Comparison of ENCODE assay signal across 8 mouse cellular contexts in genomic region chr17:48416425-48417195, GRCm38 (mm10). TPM values are rescaled to one million over a fixed set of nuclear protein-coding genes. Genes with fewer than 3 reads are reported as not detected.
DNase-seq lines count a peak whose midpoint lies in the region; ATAC-seq and TF ChIP-seq lines count a peak whose summit lies in the region.
"Had no signal": no experiment of that assay in that cellular context is flagged by ENCODE, and none has a peak within 500 bp of the region (broad histone marks: within the 10 kb centered on the region; RNA-seq: fewer than 3 reads in every experiment).

No protein-coding gene starts in this region.

- peak; percentile 95 for ATAC-seq in Patski

- CTCF ChIA-PET in Patski (lab: Charles Lee), result no interaction called here

- no peak overlapping the region for H3K4me3 ChIP-seq in CH12.LX (replicated peaks in 1 of 3; ENCODE audit: low read depth in 2 of 3, low read length in 2 of 3, poor library complexity in 1 of 3)
- H3K4me3 ChIP-seq in hindbrain, embryonic 10.5 days, result no peak overlapping the region

- TF ChIP-seq CTCF in CH12.LX (conservative IDR thresholded peaks at IDR 0.05 in 1 of 2, IDR thresholded peaks at IDR 0.05 in 1 of 2; ENCODE audit: low read depth in 2 of 2, low read length in 2 of 2) (peak; percentile 45 to 77; a peak in 3 of 4 replicates), Patski (IDR thresholded peaks at IDR 0.05) (peak; percentile 81)

- dilution Hi-C loops in CH12.LX (cut with MboI; ENCODE audit: extremely low pct_ligation_motif_present, extremely low pct_unique_long_range_greater_than_20kb, low sequenced_read_pairs), result no loop called here

- no peak overlapping the region for H3K27ac ChIP-seq in CH12.LX (ENCODE audit: insufficient read depth, low read depth)
- no peak overlapping the region for H3K27ac ChIP-seq in hindbrain, embryonic 10.5 days

- DNase-seq in CH12.LX (ENCODE audit: extremely low read depth) (peak; percentile 66), Patski (ENCODE audit: low read depth, low spot score) (no peak)
- peak; percentile 76 for DNase-seq in embryo, embryonic 11 days
- DNase-seq in hindbrain, embryonic 10.5 days (ENCODE audit: low spot score), result peak; percentile 52
- DNase-seq in layer of hippocampus, postnatal 25 days (ENCODE audit: extremely low spot score in 1 of 2, low spot score in 1 of 2), result peak; percentile 46 to 79
- peak; percentile 70 for DNase-seq in lung, postnatal 14 days
- DNase-seq in right cerebral cortex, postnatal 14 days, result peak; percentile 77

- POLR2A ChIA-PET in Patski (lab: Charles Lee), result interaction anchor here (0.7 kb wide), 1 partner anchor 43 kb away, joined by 3 read pairs; no protein-coding TSS in a partner anchor

- TF ChIP-seq EP300 in CH12.LX (IDR thresholded peaks at IDR 0.05; ENCODE audit: low read length), result no peak

- TF ChIP-seq POLR2A in CH12.LX (IDR thresholded peaks at IDR 0.05; ENCODE audit: low read depth, low read length), result no peak

- H3K27me3 ChIP-seq in CH12.LX (replicated peaks), result no peaks in the 10 kb centered on the region
- no peaks in the 10 kb centered on the region for H3K27me3 ChIP-seq in Patski
- H3K27me3 ChIP-seq in hindbrain, embryonic 10.5 days (ENCODE audit: insufficient read depth, poor library complexity, severe bottlenecking), result no peaks in the 10 kb centered on the region

- no peaks in the 10 kb centered on the region for H3K9me3 ChIP-seq in CH12.LX (replicated peaks; ENCODE audit: low read length)
- H3K9me3 ChIP-seq in hindbrain, embryonic 10.5 days, result no peaks in the 10 kb centered on the region

- no peak overlapping the region for H3K9ac ChIP-seq in CH12.LX (ENCODE audit: insufficient read depth, low read depth)

- H3K36me3 ChIP-seq in CH12.LX (replicated peaks in 1 of 2; ENCODE audit: control insufficient read depth in 1 of 2, insufficient read depth in 1 of 2, low read length in 1 of 2), result peaks cover 40 to 85% of the 10 kb centered on the region in 2 experiments
- peaks cover 73% of the 10 kb centered on the region for H3K36me3 ChIP-seq in hindbrain, embryonic 10.5 days

- peaks cover 3 to 22% of the 10 kb centered on the region in 2 experiments; a peak in 2 of 4 replicates for H3K4me1 ChIP-seq in CH12.LX (ENCODE audit: control insufficient read depth in 1 of 2, insufficient read depth in 2 of 2)
- H3K4me1 ChIP-seq in hindbrain, embryonic 10.5 days (replicated peaks), result peaks cover 6% of the 10 kb centered on the region; the same call in 1 of the 2 replicates

- WGBS in hindbrain, embryonic 10.5 days, result 91% methylated on average over 14 of the region's 14 CpGs

- H3K4me2 ChIP-seq in CH12.LX (ENCODE audit: insufficient read depth, low read depth, poor library complexity, severe bottlenecking), result no peak overlapping the region

- peak; percentile 68 for TF ChIP-seq RAD21 in CH12.LX (IDR thresholded peaks at IDR 0.05; ENCODE audit: low read depth, low read length)

- H3K79me2 ChIP-seq in CH12.LX (replicated peaks; ENCODE audit: control insufficient read depth, extremely low read depth, insufficient read depth, poor library complexity, severe bottlenecking), result peaks cover 6% of the 10 kb centered on the region; the same call in 1 of the 2 replicates

- in situ Hi-C loops in CH12.LX (cut with MboI; ENCODE audit: low pct_ligation_motif_present, low pct_unique_long_range_greater_than_20kb, low sequenced_read_pairs) (no loop called here), Patski (cut with MboI; ENCODE audit: low pct_unique_long_range_greater_than_20kb) (loop anchor here (10.0 kb wide), 1 partner anchor 988 kb away; no protein-coding TSS in a partner anchor)

TF ChIP-seq in CH12.LX, 34 proteins besides CTCF, POLR2A, EP300 and RAD21:
- TF ChIP-seq UBTF (IDR thresholded peaks at IDR 0.05; ENCODE audit: low read depth, low read length) (no peak), E2F4 (IDR thresholded peaks at IDR 0.05; ENCODE audit: insufficient replicate concordance, low read depth, low read length) (no peak), ZC3H11A (IDR thresholded peaks at IDR 0.05; ENCODE audit: low read depth, low read length) (no peak), ZNF384 (IDR thresholded peaks at IDR 0.05; ENCODE audit: low read depth, low read length) (peak; percentile 60), MYC (IDR thresholded peaks at IDR 0.05; ENCODE audit: low read depth, low read length) (no peak), JUN (IDR thresholded peaks at IDR 0.05; ENCODE audit: insufficient read depth, low read depth, low read length) (no peak), SMC3 (IDR thresholded peaks at IDR 0.05; ENCODE audit: low read depth, low read length) (peak; percentile 50), HCFC1 (IDR thresholded peaks at IDR 0.05; ENCODE audit: low read depth, low read length) (no peak), MXI1 (IDR thresholded peaks at IDR 0.05; ENCODE audit: low read depth, low read length) (no peak), MAZ (IDR thresholded peaks at IDR 0.05; ENCODE audit: low read depth, low read length) (no peak), NRF1 (IDR thresholded peaks at IDR 0.05; ENCODE audit: low read depth, low read length) (no peak), IRF4 (IDR thresholded peaks at IDR 0.05; ENCODE audit: low read depth, low read length) (no peak)
TF ChIP-seq in CH12.LX: peak in this region for 2.

RNA-seq across cellular contexts. Expression of gene Oard1, which starts 6.8 kb away (rescaled TPM):
- 30.0 and 30.6 TPM in 2 replicates for total RNA-seq in CH12.LX (2012; rRNA removed)
- total RNA-seq in CH12.LX (2014; rRNA removed), result 59.4 and 61.6 TPM in 2 replicates
- polyA plus RNA-seq in CH12.LX (2012; ENCODE audit: insufficient read length, low read depth), result 32.6 TPM in 2 replicates
- 37.7 TPM for polyA plus RNA-seq in Patski (2021)
- 81.8 and 99.4 TPM in 2 replicates for polyA plus RNA-seq in hindbrain, embryonic 10.5 days (2016; fragmentation: Nextera tagmentation; extraction: Ambion mirVana)
- total RNA-seq in layer of hippocampus, postnatal 25 days (2021), result 10 to 100 TPM; 10.5 to 13.7 TPM

RNA-seq across cellular contexts. Expression of gene Nfya, which starts 6.9 kb away (rescaled TPM):
- total RNA-seq in CH12.LX (2012; rRNA removed), result 25.2 and 29.3 TPM in 2 replicates
- 18.6 and 26.9 TPM in 2 replicates for total RNA-seq in CH12.LX (2014; rRNA removed)
- 44.2 and 50.4 TPM in 2 replicates for polyA plus RNA-seq in CH12.LX (2012; ENCODE audit: insufficient read length, low read depth)
- 57.3 TPM for polyA plus RNA-seq in Patski (2021)
- 19.2 and 19.5 TPM in 2 replicates for polyA plus RNA-seq in hindbrain, embryonic 10.5 days (2016; fragmentation: Nextera tagmentation; extraction: Ambion mirVana)
- total RNA-seq in layer of hippocampus, postnatal 25 days (2021), result 10 to 100 TPM; 26.7 to 27.1 TPM

RNA-seq across cellular contexts. Expression of gene Apobec2, which starts 16.1 kb away (rescaled TPM):
- 0.13 TPM in 1 of 2 replicates, not detected in the other for total RNA-seq in CH12.LX (2012; rRNA removed)
- 0.21 TPM in 1 of 2 replicates, not detected in the other for total RNA-seq in CH12.LX (2014; rRNA removed)
- 0.23 and 0.70 TPM in 2 replicates for polyA plus RNA-seq in CH12.LX (2012; ENCODE audit: insufficient read length, low read depth)
- polyA plus RNA-seq in Patski (2021), result 0.10 TPM
- polyA plus RNA-seq in hindbrain, embryonic 10.5 days (2016; fragmentation: Nextera tagmentation; extraction: Ambion mirVana), result 0.98 and 1.4 TPM in 2 replicates
- under 1 TPM in 1 of 2 experiments, not detected in 1; 0.20 TPM for total RNA-seq in layer of hippocampus, postnatal 25 days (2021)

RNA-seq across cellular contexts. Expression of gene Tspo2, which starts 34.7 kb away (rescaled TPM):
- total RNA-seq in CH12.LX (2012; rRNA removed) (not detected in 2 replicates), CH12.LX (2014; rRNA removed) (not detected in 2 replicates)
- polyA plus RNA-seq in CH12.LX (2012; ENCODE audit: insufficient read length, low read depth) (not detected in 2 replicates), Patski (2021) (0.06 TPM)
- polyA plus RNA-seq in hindbrain, embryonic 10.5 days (2016; fragmentation: Nextera tagmentation; extraction: Ambion mirVana), result 0.26 and 0.96 TPM in 2 replicates
- total RNA-seq in layer of hippocampus, postnatal 25 days (2021), result not detected

RNA-seq across cellular contexts. Expression of gene Unc5cl, which starts 38.1 kb away (rescaled TPM):
- total RNA-seq in CH12.LX (2012; rRNA removed) (0.21 and 0.34 TPM in 2 replicates), CH12.LX (2014; rRNA removed) (not detected in 2 replicates)
- polyA plus RNA-seq in CH12.LX (2012; ENCODE audit: insufficient read length, low read depth) (0.09 TPM in 1 of 2 replicates, not detected in the other), Patski (2021) (0.05 TPM)
- 0.07 and 0.56 TPM in 2 replicates for polyA plus RNA-seq in hindbrain, embryonic 10.5 days (2016; fragmentation: Nextera tagmentation; extraction: Ambion mirVana)
- under 1 TPM; 0.47 to 0.64 TPM for total RNA-seq in layer of hippocampus, postnatal 25 days (2021)
- total RNA-seq: gastrocnemius, postnatal 4 days had no signal
